Mouse (Mus musculus): Measurements from ENCODE around the gene B9d2.

The B9d2 gene

DNA sequence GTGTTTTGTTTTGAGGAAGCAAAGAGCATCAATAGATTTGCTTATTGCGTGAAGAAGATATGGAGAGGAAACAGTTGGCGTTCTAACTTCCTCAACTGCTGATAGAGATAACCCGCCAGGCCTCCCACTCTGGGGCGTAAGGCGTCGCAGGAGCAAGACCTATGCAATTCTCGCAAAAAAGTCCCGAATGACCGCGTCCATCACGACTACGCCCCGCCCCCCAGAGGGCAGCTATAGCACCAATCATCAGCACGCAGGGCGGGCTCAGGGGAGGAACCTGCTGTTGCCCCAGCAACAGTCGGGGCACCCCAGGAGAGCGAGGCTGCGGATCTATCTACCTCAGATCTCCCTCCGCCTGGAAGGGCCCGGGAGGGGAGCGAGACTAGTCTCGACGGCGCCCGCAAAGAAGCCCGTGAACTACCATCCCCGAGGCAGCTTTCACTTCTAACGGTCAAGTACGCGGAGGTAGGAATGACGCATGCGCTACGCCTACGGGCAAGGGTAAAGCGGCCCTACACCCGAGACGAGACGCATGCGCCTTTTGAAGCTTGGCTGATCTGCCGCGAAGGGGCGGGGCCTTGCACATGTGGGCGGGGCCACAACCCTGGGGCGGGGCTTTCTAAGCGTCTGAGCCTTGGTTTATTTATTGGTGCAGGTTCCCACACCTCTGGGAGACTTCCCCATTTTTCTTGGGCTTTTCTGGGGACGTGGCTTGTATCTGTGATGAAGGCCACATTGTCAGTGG is at the start of gene B9d2:
Gene B9d2 (plus strand): TSS at position 267 of the 745 bp plus-strand sequence.
- DNase-seq (ENCODE audit: low spot score), result peak; percentile 97

DNA sequence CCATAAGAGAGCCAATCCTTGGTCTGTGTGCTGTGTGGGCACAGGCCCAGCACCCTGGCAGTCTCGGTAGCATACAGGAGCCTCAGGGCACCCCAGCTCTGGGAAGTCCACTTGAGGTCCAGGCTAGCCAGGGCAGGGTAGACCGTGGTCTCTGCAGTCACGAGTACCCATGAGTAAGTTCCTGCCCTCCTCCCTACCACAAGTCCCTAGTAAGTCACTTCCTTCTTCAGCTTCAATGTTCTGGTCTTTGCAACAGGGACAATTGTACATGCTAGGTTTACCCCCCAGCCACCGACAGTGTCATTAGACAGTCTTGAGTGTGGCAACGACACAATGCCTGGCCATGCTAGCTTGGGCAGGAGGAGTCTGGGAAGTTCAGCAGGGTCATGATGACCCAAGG is 47.9 kb upstream of the B9d2 start:
- no peak for DNase-seq (ENCODE audit: low spot score)

DNA sequence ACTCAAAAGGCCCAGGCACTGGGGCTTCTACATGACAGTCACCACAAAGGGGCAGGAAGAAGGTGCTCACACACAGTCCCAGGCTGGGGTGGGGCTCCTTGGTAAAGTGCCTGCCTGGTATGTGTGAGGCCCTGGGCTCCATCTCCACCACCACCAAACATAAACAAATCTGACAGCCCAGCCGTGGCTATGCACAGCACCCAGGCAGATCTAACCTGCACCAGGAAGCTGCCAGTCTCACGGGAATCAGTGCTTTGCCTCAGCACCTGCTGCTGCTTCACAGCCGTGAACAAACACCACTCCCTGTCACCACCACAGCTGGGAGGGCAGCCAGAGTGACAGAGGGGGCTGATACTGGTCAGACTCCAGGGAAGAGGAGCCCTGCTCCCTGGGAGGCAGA is 44.2 kb upstream of the B9d2 start:
- DNase-seq (ENCODE audit: low spot score), result no peak

DNA sequence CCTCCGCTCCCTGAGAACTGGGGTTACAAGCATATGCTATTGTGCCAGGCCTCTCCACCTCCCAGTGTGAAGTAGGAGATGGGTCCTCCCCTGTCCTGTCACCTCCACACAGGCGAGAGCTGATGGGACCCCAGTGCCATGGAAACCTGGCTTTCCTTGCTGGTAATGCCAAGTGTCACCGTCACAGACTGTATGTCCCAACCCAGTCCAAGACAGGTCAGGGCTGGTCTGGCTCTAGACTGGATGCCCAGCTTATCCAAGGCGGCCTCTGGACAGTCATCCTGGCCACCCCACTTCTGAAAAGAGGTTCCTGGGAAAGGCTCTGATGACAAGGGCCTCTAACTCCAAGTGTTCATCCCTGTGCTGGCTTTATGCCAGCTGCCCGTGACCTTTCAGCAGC is 43.5 kb upstream of the B9d2 start:
- DNase-seq (ENCODE audit: low spot score), result no peak

DNA sequence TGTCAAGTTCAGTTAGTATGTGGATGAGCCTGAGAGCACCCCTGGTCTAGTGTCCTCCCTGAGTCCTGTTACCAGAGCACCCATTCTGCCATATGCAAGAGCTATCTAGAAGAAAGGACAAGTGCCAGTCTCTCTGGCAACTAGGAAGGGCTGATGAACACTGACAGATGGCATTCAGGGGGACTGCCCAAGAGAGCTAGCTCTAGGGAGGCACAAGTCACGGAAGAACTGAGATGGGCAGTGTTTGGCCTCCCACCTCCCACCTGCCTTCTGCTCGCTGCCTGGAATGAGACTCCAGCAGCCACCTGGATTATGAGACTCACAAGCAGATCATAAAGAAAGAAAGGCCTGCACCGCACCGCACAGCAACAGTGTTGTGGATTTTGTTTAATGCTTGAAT is 40.8 kb upstream of the B9d2 start:
- DNase-seq (ENCODE audit: low spot score), result no peak

DNA sequence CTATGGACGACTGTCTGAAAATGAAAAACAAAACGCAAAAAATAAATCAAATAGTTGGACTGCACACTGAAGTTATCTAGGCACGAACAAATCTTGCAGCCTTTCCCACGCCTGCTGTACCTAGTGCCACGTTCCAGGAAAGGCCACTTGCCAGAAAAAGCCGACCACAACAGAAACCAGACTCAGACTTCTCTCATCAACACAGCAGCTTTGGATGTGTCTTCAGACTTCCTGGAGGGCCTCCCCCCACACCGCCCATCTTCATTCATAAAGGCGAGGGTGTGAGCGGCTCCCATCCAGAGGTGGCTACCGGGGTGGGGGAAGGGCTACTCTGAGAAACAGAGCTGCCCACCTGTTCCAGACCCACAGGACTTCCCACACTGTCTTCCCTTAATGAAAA is 36.4 kb upstream of the B9d2 start:
- no peak for DNase-seq (ENCODE audit: low spot score)

DNA sequence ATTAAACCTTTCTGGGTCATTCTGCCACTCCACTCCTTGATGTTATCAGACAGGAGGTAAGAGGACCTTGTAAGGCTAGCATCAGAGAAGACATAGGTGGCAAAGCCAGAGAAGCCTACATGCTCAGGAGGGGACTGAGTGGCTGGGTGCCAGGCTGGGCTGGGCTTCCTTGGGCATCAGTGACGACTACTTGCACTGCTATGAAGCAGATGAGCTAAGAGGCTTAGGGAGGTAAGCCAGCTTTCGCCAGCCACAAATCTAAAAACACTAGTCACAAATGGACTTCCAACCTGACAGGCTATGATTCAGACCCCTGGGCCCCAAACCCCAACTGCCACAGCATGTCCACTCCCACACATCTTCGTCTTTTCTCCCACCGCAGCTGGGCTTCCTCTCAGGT is 35.9 kb upstream of the B9d2 start:
- DNase-seq (ENCODE audit: low spot score), result no peak

DNA sequence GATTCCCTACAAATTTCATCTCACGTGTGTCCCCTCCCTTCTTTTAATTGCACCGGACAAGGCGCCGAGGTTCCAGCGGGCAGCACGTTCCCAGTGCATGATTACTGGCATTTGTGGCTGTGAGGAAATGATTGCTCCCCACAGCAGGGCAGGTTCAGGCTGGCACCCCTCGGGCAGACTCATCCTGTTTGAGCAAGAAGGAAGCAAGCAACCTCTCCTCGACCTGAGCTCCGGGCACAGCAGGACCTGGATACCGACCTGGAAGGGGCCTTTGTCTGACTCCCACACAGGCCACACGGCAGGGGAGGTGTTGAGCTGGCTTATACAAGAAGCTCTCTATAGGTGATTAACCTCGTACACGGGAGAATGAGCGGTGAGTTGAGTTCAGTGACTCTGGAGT is 35.5 kb upstream of the B9d2 start:
- DNase-seq (ENCODE audit: low spot score), result peak; percentile 59

DNA sequence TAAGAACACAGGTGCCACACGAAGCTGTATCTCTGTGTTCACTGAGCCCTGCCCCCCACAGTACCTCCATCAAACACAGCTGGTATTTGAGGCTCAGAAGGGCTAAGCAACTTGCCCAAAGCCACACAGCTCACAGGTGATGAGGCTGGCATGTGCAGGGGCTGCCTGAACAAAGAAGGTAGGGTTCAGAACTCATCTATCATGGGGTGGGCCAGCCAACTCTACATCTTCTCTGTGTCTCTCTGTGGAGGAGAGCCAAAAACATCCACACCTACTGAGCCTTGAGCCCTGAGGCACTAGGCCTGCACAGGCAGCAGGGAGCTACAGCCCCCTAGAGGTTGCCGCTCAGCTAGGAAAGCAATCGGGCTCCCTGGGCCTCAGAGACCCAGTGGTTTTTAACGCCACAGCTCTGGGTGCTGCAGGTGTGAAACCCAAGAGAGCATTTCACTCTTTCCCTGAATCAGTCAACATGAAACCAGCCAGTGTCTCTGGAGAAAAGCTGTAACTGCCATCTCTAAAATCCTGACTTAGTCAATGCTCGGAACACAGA is 32.9 kb upstream of the B9d2 start:
- DNase-seq (ENCODE audit: low spot score), result no peak

DNA sequence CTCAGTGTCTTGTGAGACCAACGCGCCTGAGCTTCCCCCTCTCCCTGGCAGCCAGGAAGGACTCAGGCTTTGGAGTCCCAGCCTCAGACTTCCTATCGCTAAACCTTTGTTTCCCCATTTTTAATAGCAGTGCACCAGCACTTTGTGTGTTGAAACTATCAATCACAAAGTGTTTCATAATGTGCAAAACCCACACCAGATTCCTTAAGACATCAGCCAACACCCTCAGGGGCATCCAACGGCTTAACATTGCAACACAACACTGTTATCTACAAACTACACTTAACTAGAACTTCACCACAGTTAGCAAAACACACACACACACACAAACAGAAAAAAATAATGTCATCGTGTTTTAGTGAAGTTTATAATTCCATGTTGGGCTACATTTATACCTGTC is 30.7 kb upstream of the B9d2 start:
- no peak for DNase-seq (ENCODE audit: low spot score)

DNA sequence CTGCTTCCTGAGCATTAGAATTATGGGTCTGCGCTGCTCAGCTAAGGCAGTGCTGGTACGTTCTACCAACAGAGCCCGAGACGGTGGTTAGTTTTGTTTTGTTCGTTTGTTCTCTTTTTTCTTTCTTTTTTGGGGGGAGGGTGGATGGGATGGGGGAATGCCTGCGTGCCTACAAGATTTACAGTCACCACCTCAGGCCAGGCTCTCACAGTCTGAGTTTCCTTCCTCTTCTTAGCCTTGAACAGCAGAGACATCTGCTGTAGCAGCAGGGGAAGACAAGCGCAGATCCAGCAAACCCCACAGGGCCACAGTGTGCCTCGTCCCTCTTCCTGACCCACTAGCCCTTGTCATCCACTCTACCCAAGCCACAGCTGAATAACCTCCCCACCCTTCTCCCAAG is 29.3 kb upstream of the B9d2 start:
- DNase-seq (ENCODE audit: low spot score), result no peak

DNA sequence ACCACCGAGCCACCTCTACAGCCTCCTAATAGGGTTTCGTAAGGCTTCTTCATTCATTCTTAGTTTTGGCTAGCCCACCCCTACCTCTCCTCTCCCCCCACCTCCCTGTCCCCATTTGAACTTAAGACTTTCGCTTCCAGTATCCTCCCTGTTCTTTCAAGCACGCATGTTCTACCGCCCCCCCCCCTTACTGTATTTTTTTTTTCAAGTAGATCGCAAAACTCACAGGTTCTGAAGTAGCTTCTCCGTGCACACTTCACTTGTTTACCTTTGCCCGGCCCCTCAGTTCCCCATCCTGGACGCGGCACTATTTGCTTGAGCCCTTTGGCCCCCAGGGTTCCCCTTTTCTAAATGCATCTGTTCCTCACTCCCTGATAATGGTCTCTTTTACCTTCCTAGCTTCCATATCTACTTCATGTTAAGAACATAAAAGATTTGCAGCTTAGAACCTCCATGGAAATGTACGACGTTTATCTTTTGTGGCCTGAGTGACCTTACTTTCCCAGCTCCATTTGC is 28.3 kb upstream of the B9d2 start:
- no peak for DNase-seq (ENCODE audit: low spot score)

DNA sequence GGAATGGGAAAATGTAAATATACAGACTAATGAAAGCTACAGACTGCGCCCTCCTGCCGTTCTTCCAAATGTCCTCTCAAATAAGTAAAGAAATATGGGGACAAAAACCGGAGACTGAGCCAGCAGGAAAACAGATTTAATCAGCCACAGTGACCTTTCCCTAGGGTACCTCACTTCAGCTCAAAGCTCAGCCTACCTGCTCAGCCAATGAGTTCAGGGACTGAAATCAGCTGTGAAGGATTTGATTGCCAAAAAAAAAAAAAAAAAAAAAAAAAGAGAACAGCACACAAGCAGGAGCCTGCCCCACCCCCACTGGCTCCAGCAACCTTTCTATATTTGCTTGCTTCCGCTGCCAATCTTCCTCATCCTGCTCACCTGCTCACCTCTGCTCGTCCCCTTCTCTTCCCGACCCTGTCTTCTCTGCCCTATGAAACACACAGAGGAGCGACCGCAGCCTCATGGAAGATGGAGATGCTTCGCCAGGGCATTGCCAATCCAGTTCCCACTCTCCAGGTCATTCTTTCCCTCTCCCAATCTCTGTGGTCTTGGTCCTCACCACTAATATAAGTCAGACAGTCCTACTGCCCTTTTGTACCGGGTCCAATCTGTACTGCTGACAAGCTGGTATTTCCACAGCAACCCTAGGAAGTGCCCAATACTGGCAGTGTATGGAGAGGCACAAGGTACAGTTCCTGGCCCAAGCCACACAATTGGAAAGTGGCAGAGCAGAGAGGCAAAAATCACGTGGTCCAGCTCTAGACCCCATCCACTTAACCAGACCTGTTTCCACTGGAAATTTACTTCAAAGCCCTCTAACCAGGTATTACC is 24.8 kb upstream of the B9d2 start:
- DNase-seq (ENCODE audit: low spot score), result peak; percentile 46

DNA sequence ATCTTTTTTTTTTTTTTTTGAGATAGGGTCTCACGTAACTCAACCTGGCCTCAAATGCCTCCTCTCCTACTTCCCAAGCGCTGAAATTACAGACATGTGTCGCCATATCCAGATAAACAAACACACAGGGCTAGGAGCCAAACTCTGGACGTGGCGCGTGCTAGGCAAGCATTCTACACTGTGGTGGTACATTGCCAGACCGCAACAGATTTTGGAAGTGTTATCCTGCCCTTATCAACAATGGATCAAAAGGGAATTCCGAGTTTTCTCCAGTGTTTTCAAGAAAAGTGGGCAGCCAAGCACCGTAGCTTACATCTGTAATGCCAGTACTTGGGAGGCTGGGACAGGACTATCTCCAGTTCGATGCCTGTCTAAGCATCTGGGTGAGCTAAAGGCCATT is 22.8 kb upstream of the B9d2 start:
- DNase-seq (ENCODE audit: low spot score), result no peak

DNA sequence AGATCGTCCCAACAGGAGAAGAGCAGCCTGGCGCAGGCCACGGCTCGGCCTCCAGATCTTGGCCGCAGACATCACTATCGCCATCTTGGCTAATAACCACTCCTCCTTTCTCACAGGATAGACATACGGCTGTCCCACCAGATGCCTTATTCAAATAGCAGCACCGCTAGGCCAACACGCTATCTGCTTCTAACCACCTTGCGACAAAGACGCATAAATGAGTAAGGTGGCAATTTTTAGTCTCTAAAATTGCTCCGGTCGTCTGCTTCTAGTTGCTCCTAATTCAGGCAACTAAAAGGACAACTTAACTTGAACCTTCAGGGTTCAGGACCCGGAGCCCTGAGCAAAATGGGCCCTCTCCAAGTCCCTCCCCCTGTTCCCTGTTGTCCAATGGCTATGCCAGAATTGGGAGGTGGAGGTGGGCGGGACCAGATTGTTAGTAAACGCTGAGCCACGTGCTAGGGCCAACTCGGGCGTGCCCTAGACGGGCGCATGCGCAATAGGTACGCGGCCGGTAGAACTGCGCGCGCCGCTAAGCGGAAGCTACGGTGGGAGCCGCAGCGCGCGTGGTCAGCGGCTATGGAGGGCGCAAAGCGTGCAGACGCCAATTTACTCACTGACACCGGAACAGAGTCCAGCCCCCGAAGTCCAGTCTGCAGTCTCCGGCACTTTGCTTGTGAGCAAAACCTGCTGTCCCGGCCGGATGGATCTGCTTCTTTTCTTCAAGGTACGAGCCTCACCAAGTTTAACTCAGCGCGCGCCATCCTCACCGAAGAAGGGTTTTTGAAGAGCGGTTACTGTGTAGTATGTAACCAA is 21.7 kb upstream of the B9d2 start, which contains the start of the genes Bckdha and Exosc5:
Gene Bckdha (minus strand): TSS at position 325 of the 816 bp plus-strand sequence.
Gene Exosc5 (plus strand): TSS at position 508 of the 816 bp plus-strand sequence.
- DNase-seq (ENCODE audit: low spot score), result peak; percentile 100

DNA sequence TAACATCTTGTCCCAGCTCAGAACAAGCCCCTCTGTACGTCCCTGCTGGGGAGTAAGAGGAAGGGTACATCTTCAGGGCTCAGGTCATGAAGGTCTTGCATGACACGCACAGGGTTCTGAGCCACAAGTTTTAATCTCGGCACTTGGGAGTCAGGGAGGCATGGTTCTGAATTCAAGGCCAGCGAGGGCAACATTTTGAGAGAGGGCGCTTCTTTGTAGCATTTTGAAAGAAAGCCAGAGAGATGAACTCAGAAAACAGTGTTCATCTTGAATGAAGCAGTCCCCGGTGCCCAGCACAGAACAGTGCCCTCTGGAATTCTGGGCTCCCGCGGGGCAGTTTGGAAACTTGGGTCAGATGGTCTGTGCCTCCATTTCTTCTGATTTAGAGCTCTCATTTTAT is 14.2 kb upstream of the B9d2 start:
- DNase-seq (ENCODE audit: low spot score), result no peak

DNA sequence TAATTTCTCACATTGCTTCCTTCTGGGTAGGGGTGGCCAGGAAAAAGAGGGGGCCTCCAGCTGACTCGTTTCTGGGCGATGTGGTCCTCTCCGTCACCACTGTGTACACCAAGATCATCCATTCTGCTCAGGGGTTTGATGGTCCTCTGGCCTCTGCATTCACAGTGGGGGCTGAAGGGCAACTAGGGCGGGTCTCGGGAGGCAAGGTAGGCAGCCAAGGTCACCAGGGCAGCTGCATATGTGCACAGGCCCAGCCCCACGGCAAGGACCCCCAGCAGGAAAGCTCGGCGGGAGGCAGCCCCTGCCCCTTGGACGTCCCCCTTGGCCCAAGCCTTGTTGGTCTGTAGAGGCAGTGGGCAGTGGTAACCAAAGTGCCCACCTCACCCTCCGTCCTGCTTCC is 11.4 kb upstream of the B9d2 start:
- no peak for DNase-seq (ENCODE audit: low spot score)

DNA sequence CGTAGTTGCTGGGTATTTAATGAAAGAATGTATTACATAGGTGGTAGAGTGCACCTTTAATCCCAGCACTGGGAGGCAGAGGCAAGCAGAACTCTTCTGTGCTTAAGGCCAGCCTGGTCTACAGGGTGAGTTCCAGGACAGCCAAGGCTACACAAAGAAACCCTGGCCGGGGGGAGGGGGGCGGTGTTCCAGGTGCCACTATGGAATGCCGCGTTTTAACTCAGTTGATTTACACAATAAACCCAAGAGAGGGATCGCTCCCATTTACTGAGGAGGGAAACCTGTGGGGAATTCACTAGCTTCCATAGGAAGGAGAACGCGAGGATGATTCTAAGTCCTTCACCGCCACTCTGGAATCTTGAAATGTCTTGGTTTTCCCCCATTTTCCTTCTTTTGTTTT is 10.9 kb upstream of the B9d2 start:
- no peak for DNase-seq (ENCODE audit: low spot score)

DNA sequence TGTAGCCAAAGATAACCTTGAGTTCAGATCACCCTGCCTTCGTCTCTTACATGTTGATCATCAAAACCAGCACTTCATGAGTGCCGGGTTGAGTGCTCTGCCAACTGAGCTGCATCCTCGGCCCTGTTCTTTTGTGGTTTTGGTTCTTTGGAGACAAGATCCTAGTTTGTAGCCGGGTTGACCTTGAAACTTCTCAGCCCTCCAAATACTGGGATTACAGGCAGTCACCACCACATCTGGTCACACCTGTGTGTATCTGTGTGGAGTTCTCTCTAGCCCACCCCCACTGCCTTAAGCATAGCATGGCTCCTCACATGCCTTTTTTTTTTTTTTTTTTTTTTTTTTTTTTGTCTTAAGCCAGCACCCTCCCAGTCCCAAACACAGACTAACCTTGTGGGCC is 10.5 kb upstream of the B9d2 start:
- no peak for DNase-seq (ENCODE audit: low spot score)

DNA sequence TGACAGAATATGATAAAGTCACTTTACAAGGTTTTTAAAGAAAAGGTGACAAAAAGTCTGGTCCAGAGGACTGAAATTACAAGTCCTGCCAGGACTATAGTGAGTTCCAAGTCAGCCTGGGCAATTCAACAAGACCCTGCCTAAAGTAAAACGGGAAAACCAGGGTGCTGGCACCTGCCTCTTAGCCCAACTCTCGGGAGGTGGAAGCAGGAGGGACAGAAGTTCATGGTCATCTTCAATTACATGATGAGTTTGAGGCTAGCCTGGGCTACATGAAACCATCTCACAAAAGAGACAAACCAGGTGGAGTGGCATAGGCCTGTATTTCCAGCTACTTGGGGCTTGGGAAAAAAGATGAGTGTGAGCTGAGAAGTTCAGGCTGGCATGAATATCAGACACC is 8.9 kb upstream of the B9d2 start:
- DNase-seq (ENCODE audit: low spot score), result no peak

DNA sequence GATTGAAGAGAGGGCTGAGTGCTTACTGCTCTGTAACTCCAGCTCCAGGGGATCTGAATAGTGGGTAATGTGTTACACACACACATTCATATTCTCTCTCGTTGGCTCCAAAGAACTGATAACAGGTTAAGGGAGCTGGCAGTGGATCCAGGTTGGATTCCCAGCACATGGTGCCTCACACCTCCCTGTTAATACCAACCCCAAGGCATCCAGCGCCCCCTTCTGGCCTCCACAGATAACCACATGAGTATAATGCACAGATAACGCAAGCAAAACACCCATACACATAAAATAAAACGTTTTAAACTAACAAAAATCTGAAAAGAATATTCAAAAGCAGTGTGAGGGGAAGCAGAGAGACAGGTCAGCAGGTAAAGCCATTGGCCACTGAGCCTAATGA is 8.1 kb upstream of the B9d2 start:
- DNase-seq (ENCODE audit: low spot score), result no peak

DNA sequence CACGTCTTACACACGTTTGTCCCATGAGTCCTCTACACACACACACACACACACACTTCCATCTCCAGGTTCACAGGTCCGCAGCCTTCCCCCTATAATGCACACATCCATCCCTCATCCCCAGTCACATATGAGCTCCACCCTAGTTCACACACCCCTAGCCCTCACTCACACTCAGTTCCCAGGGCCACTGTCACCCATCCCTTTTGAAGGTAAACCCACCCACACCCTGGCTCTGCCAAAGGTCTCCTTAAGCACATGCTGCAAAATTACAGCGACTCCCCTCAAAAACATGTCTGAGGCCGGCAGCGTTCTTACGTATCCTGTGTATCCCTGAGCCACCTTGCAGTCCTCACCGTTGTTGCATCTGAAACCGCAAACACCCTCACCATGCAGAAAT is 6.3 kb upstream of the B9d2 start:
- no peak for DNase-seq (ENCODE audit: low spot score)
